Mouse (Mus musculus) forebrain, embryonic 11.5 days (tissue): ENCODE measurements around the gene Nfya. TPM values are rescaled to one million over a fixed set of nuclear protein-coding genes. Genes with fewer than 3 reads are reported as not detected.

Experiments used
- ATAC-seq: fragments of 200-750 bp; cut with Nextera tagmentation; replicated peaks from 2 replicates; pipeline ENCODE4 v1.8.0; 2017; ENCODE audit warnings: moderate TSS enrichment; ENCODE audit not compliant: low FRiP score
- DNase-seq: peaks from one replicate; pipeline ENCODE4 v3.0.0-alpha.2; 2017; ENCODE audit warnings: low spot score
- H3K27ac ChIP-seq: fragments of 300-500 bp; sonication (generic); 2 replicates; pipeline ENCODE4 v1.5.1; 2014; ENCODE audit warnings: low read depth, low read length
- H3K27me3 ChIP-seq: fragments of 300-500 bp; sonication (generic); 2 replicates; pipeline ENCODE4 v1.6.1; 2014; ENCODE audit warnings: mild to moderate bottlenecking, low read length, mixed read lengths; ENCODE audit not compliant: control insufficient read depth, insufficient read depth
- H3K36me3 ChIP-seq: fragments of 300-500 bp; sonication (generic); 2 replicates; pipeline ENCODE4 v1.6.1; 2014; ENCODE audit warnings: mild to moderate bottlenecking, low read length, moderate library complexity, mixed read lengths; ENCODE audit not compliant: control insufficient read depth, insufficient read depth
- H3K4me1 ChIP-seq: fragments of 300-500 bp; sonication (generic); replicated peaks from 2 replicates; pipeline ENCODE4 v1.6.1; 2014; ENCODE audit warnings: low read length, mixed read lengths; ENCODE audit not compliant: control insufficient read depth, insufficient read depth
- H3K4me2 ChIP-seq: fragments of 300-500 bp; sonication (generic); 2 replicates; pipeline ENCODE4 v1.6.1; 2014; ENCODE audit warnings: low read depth, mild to moderate bottlenecking, low read length, moderate library complexity, mixed read lengths; ENCODE audit not compliant: severe bottlenecking
- H3K4me3 ChIP-seq: fragments of 300-500 bp; sonication (generic); 2 replicates; pipeline ENCODE4 v1.5.1; 2014; ENCODE audit warnings: low read depth, low read length
- H3K9ac ChIP-seq: fragments of 300-500 bp; sonication (generic); 2 replicates; pipeline ENCODE4 v1.6.1; 2014; ENCODE audit warnings: low read length
- H3K9me3 ChIP-seq: fragments of 300-500 bp; sonication (generic); 2 replicates; pipeline ENCODE4 v1.6.1; 2016; ENCODE audit warnings: low read length, mixed read lengths; ENCODE audit not compliant: control insufficient read depth
- WGBS: fragments of 180-500 bp; shearing (Covaris S2); extraction: QIAGEN DNeasy Blood & Tissue Kit; methylation state at CpG from one replicate; pipeline ENCODE4 v1.1.7; 2014; 5-methylcytosine and 5-hydroxymethylcytosine counted together
- polyA plus RNA-seq: library from polyadenylated mRNA; unstranded; fragments of >200 nt; fragmentation: Nextera tagmentation; extraction: Ambion mirVana; gene quantifications from 2 replicates; pipeline ENCODE4 v1.2.1, GENCODE M21; 2014

Gene Nfya
- polyA plus RNA-seq, 1 experiment from 2014 or later, result 24.5 TPM

GRCm38 (mm10) chr17:48424237-48424636 is 14.5 kb upstream of the Nfya start:
- DNase-seq (no peak), ATAC-seq (no peak)
- H3K36me3 ChIP-seq, result no peaks in the 10 kb centered on the region
- no peak overlapping the region for H3K4me2 ChIP-seq
- WGBS, result 88% methylated on average over 9 of the region's 9 CpGs
- no peak overlapping the region for H3K27ac ChIP-seq
- no peaks in the 10 kb centered on the region; the same call in 1 of the 2 replicates for H3K4me1 ChIP-seq
- no peaks in the 10 kb centered on the region for H3K9me3 ChIP-seq
- no peak overlapping the region for H3K4me3 ChIP-seq
- no peaks in the 10 kb centered on the region for H3K27me3 ChIP-seq
- no peak overlapping the region for H3K9ac ChIP-seq

- H3K27me3 ChIP-seq, result no peaks in the 10 kb centered on the region
- no peak for DNase-seq
- no peak overlapping the region for H3K27ac ChIP-seq
- 68% methylated on average over 2 of the region's 2 CpGs for WGBS
- H3K36me3 ChIP-seq, result no peaks in the 10 kb centered on the region; the same call in 1 of the 2 replicates
- no peaks in the 10 kb centered on the region for H3K9me3 ChIP-seq
- H3K4me2 ChIP-seq, result no peak overlapping the region
- H3K4me1 ChIP-seq, result no peaks in the 10 kb centered on the region
- ATAC-seq, result no peak
- no peak overlapping the region for H3K4me3 ChIP-seq
- no peak overlapping the region for H3K9ac ChIP-seq
Measured at GRCm38 (mm10) chr17:48419571-48419970, 9.9 kb upstream of the Nfya start.

- no peaks in the 10 kb centered on the region for H3K27me3 ChIP-seq
- no peaks in the 10 kb centered on the region; the same call in 1 of the 2 replicates for H3K36me3 ChIP-seq
- 86% methylated on average over 1 of the region's 1 CpGs for WGBS
- no peak overlapping the region for H3K4me3 ChIP-seq
- H3K4me1 ChIP-seq, result no peaks in the 10 kb centered on the region
- H3K9me3 ChIP-seq, result no peaks in the 10 kb centered on the region
- no peak overlapping the region for H3K27ac ChIP-seq
- no peak overlapping the region for H3K4me2 ChIP-seq
- no peak overlapping the region for H3K9ac ChIP-seq
- ATAC-seq, result no peak
- no peak for DNase-seq
Measured at GRCm38 (mm10) chr17:48418781-48419180, 9.1 kb upstream of the Nfya start.

- Histone ChIP-seq H3K4me1 (no peaks in the 10 kb centered on the region), H3K27me3 (no peaks in the 10 kb centered on the region), H3K36me3 (no peaks in the 10 kb centered on the region; the same call in 1 of the 2 replicates), H3K9me3 (no peaks in the 10 kb centered on the region), H3K9ac (no peak overlapping the region), H3K27ac (no peak overlapping the region), H3K4me2 (no peak overlapping the region), H3K4me3 (no peak overlapping the region)
- WGBS, result 84% methylated on average over 7 of the region's 7 CpGs
- DNase-seq (no peak), ATAC-seq (no peak)
Measured at GRCm38 (mm10) chr17:48418174-48418573, 8.5 kb upstream of the Nfya start.

DNA sequence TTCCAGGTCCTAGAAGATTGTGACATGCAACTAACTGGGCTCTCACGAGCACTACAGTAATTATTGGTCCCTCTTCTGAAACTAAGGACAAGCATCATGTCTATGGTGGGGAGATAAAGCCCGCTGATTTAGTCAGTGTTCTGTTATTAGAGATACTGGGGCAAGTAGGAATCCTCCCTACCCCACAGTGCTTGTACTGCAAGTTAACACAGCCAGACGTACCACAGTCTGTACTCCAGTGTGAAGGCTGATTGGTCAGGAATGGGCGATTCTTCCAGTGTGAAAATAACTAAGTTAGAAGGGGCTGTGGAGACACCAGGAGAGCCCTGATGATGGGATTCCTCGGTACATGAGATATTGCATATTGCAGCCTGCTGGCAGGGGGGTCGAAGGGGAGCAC is 7.8 kb upstream of the Nfya start:
- H3K27ac ChIP-seq, result no peak overlapping the region
- H3K4me2 ChIP-seq, result no peak overlapping the region
- H3K4me3 ChIP-seq, result no peak overlapping the region
- H3K27me3 ChIP-seq, result no peaks in the 10 kb centered on the region
- H3K4me1 ChIP-seq, result no peaks in the 10 kb centered on the region
- DNase-seq (no peak), ATAC-seq (no peak)
- 91% methylated on average over 6 of the region's 6 CpGs for WGBS
- no peak overlapping the region for H3K9ac ChIP-seq
- H3K9me3 ChIP-seq, result no peaks in the 10 kb centered on the region
- no peaks in the 10 kb centered on the region; the same call in 1 of the 2 replicates for H3K36me3 ChIP-seq

DNA sequence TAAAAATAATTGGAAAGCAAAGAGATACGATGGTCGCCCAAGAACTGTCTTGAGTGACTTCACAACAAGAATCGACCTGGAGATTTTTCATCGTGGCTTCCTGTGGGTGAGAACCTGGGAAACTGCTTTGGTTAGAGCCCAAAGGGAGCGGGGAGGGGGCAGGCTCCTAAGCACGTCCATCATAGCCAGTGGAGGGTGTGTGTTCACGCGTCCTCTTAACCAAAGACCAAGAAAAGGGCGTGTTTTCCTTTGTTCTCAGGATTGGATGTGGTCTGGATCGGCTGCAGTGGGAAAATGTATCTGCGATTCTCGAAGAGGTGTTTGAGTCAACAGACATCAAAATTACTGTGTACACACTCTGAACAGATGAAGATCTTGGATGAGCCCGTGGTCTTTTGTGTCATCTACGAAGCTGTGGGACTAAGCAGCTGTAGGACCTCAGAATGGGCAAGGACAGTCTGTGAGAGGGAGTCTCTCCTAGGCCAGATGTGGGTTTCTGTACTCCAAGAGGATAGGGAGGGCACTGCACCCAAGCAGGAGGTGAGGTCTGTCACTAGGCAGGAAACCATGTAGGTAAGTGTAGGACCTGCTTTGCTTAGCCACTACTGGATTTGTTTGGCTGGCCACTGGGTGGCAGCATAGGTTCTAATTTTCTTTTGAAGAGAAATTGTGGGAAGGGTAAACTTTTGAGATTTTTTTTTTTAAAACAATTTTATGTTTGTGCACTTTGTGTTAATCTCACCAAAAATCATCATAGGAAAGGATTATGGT is 6.9 kb upstream of the Nfya start:
- DNase-seq (peak; percentile 76), ATAC-seq (peak; percentile 69; the same call in 1 of the 2 replicates)
- Histone ChIP-seq H3K9ac (no peak overlapping the region), H3K4me3 (no peak overlapping the region), H3K36me3 (no peaks in the 10 kb centered on the region; the same call in 1 of the 2 replicates), H3K9me3 (no peaks in the 10 kb centered on the region), H3K4me1 (no peaks in the 10 kb centered on the region), H3K27ac (no peak overlapping the region), H3K27me3 (no peaks in the 10 kb centered on the region), H3K4me2 (no peak overlapping the region)
- 89% methylated on average over 14 of the region's 14 CpGs for WGBS

GRCm38 (mm10) chr17:48416011-48416410 is 6.3 kb upstream of the Nfya start:
- H3K36me3 ChIP-seq, result no peaks in the 10 kb centered on the region; the same call in 1 of the 2 replicates
- no peak overlapping the region for H3K9ac ChIP-seq
- H3K4me1 ChIP-seq, result no peaks in the 10 kb centered on the region; the same call in 1 of the 2 replicates
- no peaks in the 10 kb centered on the region for H3K27me3 ChIP-seq
- WGBS, result 92% methylated on average over 7 of the region's 7 CpGs
- H3K4me3 ChIP-seq, result no peak overlapping the region
- no peak overlapping the region for H3K27ac ChIP-seq
- ATAC-seq, result no peak
- DNase-seq, result no peak
- H3K9me3 ChIP-seq, result no peaks in the 10 kb centered on the region
- H3K4me2 ChIP-seq, result no peak overlapping the region

- H3K9me3 ChIP-seq, result no peaks in the 10 kb centered on the region
- peak overlapping the region; percentile 84 for H3K4me3 ChIP-seq
- peaks cover 5% of the 10 kb centered on the region; the same call in 1 of the 2 replicates for H3K4me1 ChIP-seq
- ATAC-seq, result no peak
- H3K27me3 ChIP-seq, result no peaks in the 10 kb centered on the region
- no peaks in the 10 kb centered on the region; the same call in 1 of the 2 replicates for H3K36me3 ChIP-seq
- H3K9ac ChIP-seq, result peak overlapping the region; percentile 86
- no peak for DNase-seq
- peak overlapping the region; percentile 54 for H3K4me2 ChIP-seq
- WGBS, result 63% methylated on average over 8 of the region's 8 CpGs
- H3K27ac ChIP-seq, result peak overlapping the region; percentile 98; the same call in 1 of the 2 replicates
Measured at GRCm38 (mm10) chr17:48411241-48411640, 1.5 kb upstream of the Nfya start.
